Mouse (Mus musculus): Measurements from ENCODE around the gene Pitx2. TPM values are rescaled to one million over a fixed set of nuclear protein-coding genes. Genes with fewer than 3 reads are reported as not detected.
A peak's percentile ranks its signal among the peaks of the same experiment; 100 is the strongest.

Pitx2 gene
- polyA plus RNA-seq, 1 experiment from 2014 or later, result 22.1 TPM

GRCm38 (mm10) chr3:129220086-129220670, 20.5 kb downstream of the Pitx2 start:
- H3K4me1 ChIP-seq (ENCODE audit: control insufficient read depth, insufficient read depth, low read length), result peaks cover 7% of the 10 kb centered on the region
- no peak overlapping the region for H3K4me3 ChIP-seq (replicated peaks; ENCODE audit: low read length)
- no peaks in the 10 kb centered on the region for H3K9me3 ChIP-seq (replicated peaks; ENCODE audit: control insufficient read depth, low read length)
- H3K27ac ChIP-seq (ENCODE audit: low read length), result 0 out of 2 replicates have a peak overlapping the region, but pooled peaks have one; percentile 14
- H3K27me3 ChIP-seq (ENCODE audit: control insufficient read depth, insufficient read depth, low read length), result peaks cover 27% of the 10 kb centered on the region
- peak overlapping the region; percentile 43 for H3K4me2 ChIP-seq (ENCODE audit: low read depth, low read length)
- H3K36me3 ChIP-seq (ENCODE audit: control insufficient read depth, insufficient read depth, low read length), result no peaks in the 10 kb centered on the region
- ATAC-seq (ENCODE audit: insufficient read depth, low FRiP score), result peak; percentile 13; the same call in 1 of the 2 replicates
- 15% methylated on average over 7 of the region's 7 CpGs for WGBS
- no peak overlapping the region for H3K9ac ChIP-seq (ENCODE audit: low read length)

GRCm38 (mm10) chr3:129220681-129221379, 21.2 kb downstream of the Pitx2 start:
- Histone ChIP-seq H3K27me3 (ENCODE audit: control insufficient read depth, insufficient read depth, low read length) (peaks cover 32% of the 10 kb centered on the region), H3K4me1 (ENCODE audit: control insufficient read depth, insufficient read depth, low read length) (peaks cover 8% of the 10 kb centered on the region), H3K4me3 (replicated peaks; ENCODE audit: low read length) (peak overlapping the region; percentile 16), H3K9me3 (replicated peaks; ENCODE audit: control insufficient read depth, low read length) (no peaks in the 10 kb centered on the region), H3K36me3 (ENCODE audit: control insufficient read depth, insufficient read depth, low read length) (no peaks in the 10 kb centered on the region), H3K4me2 (ENCODE audit: low read depth, low read length) (peak overlapping the region; percentile 43), H3K9ac (ENCODE audit: low read length) (peak overlapping the region; percentile 43), H3K27ac (ENCODE audit: low read length) (peak overlapping the region; percentile 14; the same call in 1 of the 2 replicates)
- no peak for ATAC-seq (ENCODE audit: insufficient read depth, low FRiP score)
- WGBS, result 15% methylated on average over 24 of the region's 24 CpGs

DNA sequence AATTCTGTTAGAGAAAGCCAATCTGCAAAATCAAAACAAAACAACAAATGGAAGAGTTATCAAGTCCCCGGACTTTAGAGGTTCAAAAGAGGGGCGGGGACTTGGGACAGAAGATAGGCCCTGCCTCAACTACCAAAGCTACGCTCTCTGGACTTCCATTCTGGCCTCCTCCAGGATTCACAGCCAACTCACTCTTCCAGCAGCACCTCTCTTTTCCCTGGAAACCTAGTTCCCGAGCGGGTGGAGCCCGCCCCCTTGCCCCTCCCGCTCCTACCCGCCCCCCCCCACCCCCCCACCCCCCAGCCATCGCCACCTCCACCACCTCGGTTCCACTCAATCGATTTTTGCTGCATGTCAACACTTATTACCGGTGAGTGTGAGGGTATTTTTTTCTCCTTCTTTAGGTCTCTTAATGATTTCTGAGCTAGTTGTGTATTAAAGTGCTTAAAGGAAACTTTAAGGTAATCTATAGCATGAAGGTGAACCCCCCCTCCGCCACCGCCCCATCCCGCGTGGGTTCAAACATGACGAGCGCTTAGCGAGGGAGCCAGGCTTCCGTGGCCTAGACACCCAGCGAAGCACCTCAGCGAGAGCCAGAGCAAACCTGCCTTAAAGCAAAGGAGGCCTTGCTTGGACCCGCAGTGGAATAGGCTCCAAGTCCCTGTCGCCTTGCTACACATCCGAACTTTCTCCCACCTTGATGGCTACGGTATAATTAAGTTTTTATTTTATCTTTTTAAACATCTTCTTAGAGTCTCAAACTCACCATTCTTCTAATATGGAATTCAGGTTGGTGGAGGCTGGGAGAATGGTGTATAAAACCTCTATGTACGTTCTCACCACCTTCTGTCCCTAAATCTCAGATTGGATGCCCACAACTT, 21.9 kb downstream of the Pitx2 start:
- WGBS, result 17% methylated on average over 24 of the region's 27 CpGs
- Histone ChIP-seq H3K9me3 (replicated peaks; ENCODE audit: control insufficient read depth, low read length) (no peaks in the 10 kb centered on the region), H3K4me1 (ENCODE audit: control insufficient read depth, insufficient read depth, low read length) (peaks cover 8% of the 10 kb centered on the region), H3K27ac (ENCODE audit: low read length) (no peak overlapping the region), H3K9ac (ENCODE audit: low read length) (no peak overlapping the region), H3K4me2 (ENCODE audit: low read depth, low read length) (peak overlapping the region; percentile 43; the same call in 1 of the 2 replicates), H3K36me3 (ENCODE audit: control insufficient read depth, insufficient read depth, low read length) (no peaks in the 10 kb centered on the region), H3K4me3 (replicated peaks; ENCODE audit: low read length) (peak overlapping the region; percentile 16; the same call in 1 of the 2 replicates), H3K27me3 (ENCODE audit: control insufficient read depth, insufficient read depth, low read length) (peaks cover 40% of the 10 kb centered on the region)
- no peak for ATAC-seq (ENCODE audit: insufficient read depth, low FRiP score)

GRCm38 (mm10) chr3:129222448-129223290, 23.0 kb downstream of the Pitx2 start:
- ATAC-seq (ENCODE audit: insufficient read depth, low FRiP score), result no peak
- Histone ChIP-seq H3K4me2 (ENCODE audit: low read depth, low read length) (no peak overlapping the region), H3K9me3 (replicated peaks; ENCODE audit: control insufficient read depth, low read length) (no peaks in the 10 kb centered on the region), H3K27ac (ENCODE audit: low read length) (no peak overlapping the region), H3K27me3 (ENCODE audit: control insufficient read depth, insufficient read depth, low read length) (peaks cover 43% of the 10 kb centered on the region), H3K9ac (ENCODE audit: low read length) (no peak overlapping the region), H3K4me3 (replicated peaks; ENCODE audit: low read length) (no peak overlapping the region), H3K4me1 (ENCODE audit: control insufficient read depth, insufficient read depth, low read length) (peaks cover 8% of the 10 kb centered on the region), H3K36me3 (ENCODE audit: control insufficient read depth, insufficient read depth, low read length) (no peaks in the 10 kb centered on the region)
- WGBS, result 6% methylated on average over 21 of the region's 21 CpGs

- no peak overlapping the region for H3K4me3 ChIP-seq (replicated peaks; ENCODE audit: low read length)
- no peak overlapping the region for H3K4me2 ChIP-seq (ENCODE audit: low read depth, low read length)
- H3K27ac ChIP-seq (ENCODE audit: low read length), result no peak overlapping the region
- peaks cover 42% of the 10 kb centered on the region for H3K27me3 ChIP-seq (ENCODE audit: control insufficient read depth, insufficient read depth, low read length)
- no peak overlapping the region for H3K9ac ChIP-seq (ENCODE audit: low read length)
- ATAC-seq (ENCODE audit: insufficient read depth, low FRiP score), result no peak
- 6% methylated on average over 6 of the region's 6 CpGs for WGBS
- H3K4me1 ChIP-seq (ENCODE audit: control insufficient read depth, insufficient read depth, low read length), result peaks cover 8% of the 10 kb centered on the region
- H3K9me3 ChIP-seq (replicated peaks; ENCODE audit: control insufficient read depth, low read length), result no peaks in the 10 kb centered on the region
- H3K36me3 ChIP-seq (ENCODE audit: control insufficient read depth, insufficient read depth, low read length), result no peaks in the 10 kb centered on the region
These were observed 23.7 kb downstream of the Pitx2 start for GRCm38 (mm10) chr3:129223401-129223800.

DNA sequence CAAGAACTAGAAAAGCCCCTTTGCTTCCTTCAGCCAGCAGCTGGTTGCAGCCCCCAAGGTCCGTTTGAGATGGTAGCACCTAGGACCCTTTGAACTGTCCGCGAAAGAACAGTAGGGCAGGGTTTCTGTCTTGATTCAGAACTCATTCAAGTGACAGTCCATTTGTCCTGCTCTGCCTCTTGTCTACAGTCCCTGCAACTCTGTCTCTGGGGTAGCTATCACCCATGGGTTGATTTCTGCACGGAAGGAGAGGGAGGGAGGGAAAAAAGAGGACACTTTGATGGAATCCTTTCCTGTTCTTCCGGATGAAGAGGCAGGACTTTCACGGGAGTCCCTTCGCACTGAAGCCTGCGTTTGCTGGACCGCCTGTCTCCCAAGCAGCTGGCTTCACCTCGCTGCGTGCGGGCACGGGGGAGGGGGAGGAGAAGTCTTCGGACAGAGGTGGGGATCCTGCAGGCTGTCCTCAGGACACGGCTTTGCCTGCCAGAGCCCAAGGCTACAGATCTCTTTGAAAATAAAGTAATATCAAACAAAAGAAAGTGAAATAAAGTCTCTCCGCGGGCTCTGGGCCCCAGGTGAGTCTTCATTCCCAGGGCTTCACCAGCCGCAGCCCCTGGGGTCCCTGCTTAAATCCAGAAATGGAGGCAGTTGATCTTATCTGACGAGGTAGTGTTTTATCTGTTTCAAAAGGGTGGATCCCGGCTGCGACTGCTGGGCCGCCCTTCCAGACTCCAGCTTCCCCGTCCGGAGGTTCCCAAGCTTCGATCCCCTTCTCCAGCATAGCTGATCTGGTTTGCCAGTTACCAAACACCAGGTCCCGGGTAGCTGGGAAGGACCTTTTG, 24.5 kb downstream of the Pitx2 start:
- 2% methylated on average over 26 of the region's 26 CpGs for WGBS
- no peaks in the 10 kb centered on the region for H3K36me3 ChIP-seq (ENCODE audit: control insufficient read depth, insufficient read depth, low read length)
- peak overlapping the region; percentile 35 for H3K4me3 ChIP-seq (replicated peaks; ENCODE audit: low read length)
- H3K27me3 ChIP-seq (ENCODE audit: control insufficient read depth, insufficient read depth, low read length), result peaks cover 42% of the 10 kb centered on the region
- peak overlapping the region; percentile 52 for H3K9ac ChIP-seq (ENCODE audit: low read length)
- H3K4me2 ChIP-seq (ENCODE audit: low read depth, low read length), result peak overlapping the region; percentile 50
- no peak overlapping the region for H3K27ac ChIP-seq (ENCODE audit: low read length)
- no peaks in the 10 kb centered on the region for H3K9me3 ChIP-seq (replicated peaks; ENCODE audit: control insufficient read depth, low read length)
- peaks cover 8% of the 10 kb centered on the region for H3K4me1 ChIP-seq (ENCODE audit: control insufficient read depth, insufficient read depth, low read length)
- no peak for ATAC-seq (ENCODE audit: insufficient read depth, low FRiP score)

DNA sequence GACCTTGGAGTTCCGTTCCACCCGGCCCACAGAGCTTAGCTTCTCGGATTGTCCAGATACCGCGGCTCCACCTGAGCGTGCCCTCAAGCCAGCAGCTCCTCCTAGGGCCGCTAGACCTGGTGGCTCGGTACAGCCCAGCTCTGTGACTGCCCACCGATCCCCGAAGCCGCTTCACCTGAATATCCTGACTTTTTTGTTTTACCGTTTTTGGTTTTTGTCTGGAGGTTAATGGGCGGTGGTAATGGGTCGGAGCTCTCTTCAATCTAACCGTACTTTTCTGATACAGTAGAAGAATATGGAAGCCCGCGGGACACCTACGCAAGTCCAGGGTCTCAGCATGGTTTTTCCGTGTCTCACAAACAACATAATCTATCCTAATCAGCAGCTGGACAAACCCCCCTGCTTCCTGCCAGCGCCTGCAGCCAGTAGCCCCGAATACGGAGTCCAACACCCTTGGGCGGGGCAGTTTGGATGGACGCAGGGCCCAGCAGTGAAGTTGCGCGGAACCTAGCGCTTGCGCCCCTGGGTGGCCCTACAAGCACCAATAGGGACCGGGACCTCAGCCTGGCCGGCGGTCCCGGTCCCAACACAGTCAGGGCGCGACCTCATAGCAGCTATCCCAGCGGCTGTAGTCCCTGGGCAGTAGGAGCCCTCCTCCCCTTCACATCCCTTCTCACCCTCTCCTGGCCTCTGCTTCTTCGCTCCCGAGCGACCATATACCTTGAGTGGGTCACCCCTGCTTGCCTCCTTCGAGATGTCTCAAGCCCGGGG, 25.3 kb downstream of the Pitx2 start:
- no peak; the same call in 1 of the 2 replicates for ATAC-seq (ENCODE audit: insufficient read depth, low FRiP score)
- Histone ChIP-seq H3K4me3 (replicated peaks; ENCODE audit: low read length) (peak overlapping the region; percentile 35), H3K4me1 (ENCODE audit: control insufficient read depth, insufficient read depth, low read length) (peaks cover 8% of the 10 kb centered on the region), H3K4me2 (ENCODE audit: low read depth, low read length) (peak overlapping the region; percentile 50), H3K27ac (ENCODE audit: low read length) (no peak overlapping the region), H3K9me3 (replicated peaks; ENCODE audit: control insufficient read depth, low read length) (no peaks in the 10 kb centered on the region), H3K36me3 (ENCODE audit: control insufficient read depth, insufficient read depth, low read length) (no peaks in the 10 kb centered on the region), H3K9ac (ENCODE audit: low read length) (peak overlapping the region; percentile 52), H3K27me3 (ENCODE audit: control insufficient read depth, insufficient read depth, low read length) (peaks cover 42% of the 10 kb centered on the region)
- WGBS, result 2% methylated on average over 40 of the region's 40 CpGs

All from stomach, embryonic 16.5 days (tissue).